Mouse (Mus musculus) skeletal muscle tissue, adult 2 months (tissue): ENCODE results near the gene Frrs1l.

ENCODE experiments used
- DNase-seq: peaks from one replicate; pipeline ENCODE4 v3.0.0-alpha.2; 2012; ENCODE audit warnings: low read depth, low spot score

Gene Frrs1l

DNA sequence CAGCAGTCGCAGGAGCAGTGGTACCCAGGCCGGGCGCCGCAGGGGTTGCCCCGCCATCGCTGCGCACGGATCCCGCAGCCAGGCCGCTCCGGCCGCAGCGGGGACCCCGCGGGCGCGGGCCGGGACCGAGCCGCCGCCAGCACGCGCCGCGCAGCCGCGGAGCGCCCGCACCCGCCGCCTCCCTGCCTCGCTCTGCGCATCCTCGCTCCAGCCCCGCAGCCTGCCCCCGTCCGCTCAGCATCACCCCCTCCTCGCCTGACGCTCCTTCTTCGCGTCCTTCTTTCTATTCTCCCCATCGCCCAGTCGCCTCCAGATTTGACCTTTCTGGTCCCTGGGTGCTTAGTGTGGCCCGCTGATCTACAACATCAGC is at the start of gene Frrs1l:
TSS of gene Frrs1l (minus strand) at position 177 of the 370 bp plus-strand sequence.
- no peak for DNase-seq

DNA sequence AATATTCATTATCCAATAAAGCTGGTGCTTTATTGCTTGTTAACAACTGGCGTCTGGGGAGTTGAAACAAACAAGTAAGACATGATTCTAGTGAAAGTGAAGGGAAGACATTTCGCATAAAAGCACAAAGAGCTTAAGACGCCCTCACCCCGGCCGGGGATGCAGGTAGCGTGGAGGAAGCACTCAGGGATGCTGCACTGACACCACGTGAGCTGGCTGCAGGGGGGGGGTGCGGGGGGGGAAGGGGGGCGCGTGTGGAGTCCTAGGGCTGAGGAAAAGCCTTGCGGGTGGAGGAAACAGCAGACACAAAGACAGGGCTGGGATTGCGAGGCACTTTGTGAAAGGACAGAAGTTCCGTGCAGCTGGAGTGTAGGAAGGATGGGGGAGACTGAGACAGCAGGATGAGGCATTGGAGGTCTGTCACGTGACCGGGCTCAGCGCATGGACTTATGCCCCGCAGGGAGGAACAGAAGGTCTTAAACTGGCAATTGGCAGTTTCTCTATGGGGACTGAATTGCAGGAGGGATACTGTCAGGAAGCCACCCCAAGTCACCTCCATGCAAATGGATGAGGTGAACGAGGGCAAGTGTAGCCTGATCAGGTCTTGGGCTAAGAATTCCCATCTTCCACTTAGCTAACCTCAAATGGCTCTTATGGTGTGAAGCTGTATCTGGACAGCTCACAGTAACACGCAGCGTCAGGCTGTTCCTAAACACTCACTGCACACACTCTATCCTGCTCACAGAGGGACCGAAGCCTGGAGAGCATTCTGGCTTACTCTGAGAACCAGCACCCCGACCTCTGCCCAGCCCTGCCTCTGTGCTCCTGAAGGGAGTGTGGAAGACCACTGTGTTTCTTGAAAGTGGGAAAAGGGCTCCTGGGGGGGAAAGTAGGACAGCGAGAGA is 49.2 kb upstream of the Frrs1l start:
- DNase-seq, result no peak

DNA sequence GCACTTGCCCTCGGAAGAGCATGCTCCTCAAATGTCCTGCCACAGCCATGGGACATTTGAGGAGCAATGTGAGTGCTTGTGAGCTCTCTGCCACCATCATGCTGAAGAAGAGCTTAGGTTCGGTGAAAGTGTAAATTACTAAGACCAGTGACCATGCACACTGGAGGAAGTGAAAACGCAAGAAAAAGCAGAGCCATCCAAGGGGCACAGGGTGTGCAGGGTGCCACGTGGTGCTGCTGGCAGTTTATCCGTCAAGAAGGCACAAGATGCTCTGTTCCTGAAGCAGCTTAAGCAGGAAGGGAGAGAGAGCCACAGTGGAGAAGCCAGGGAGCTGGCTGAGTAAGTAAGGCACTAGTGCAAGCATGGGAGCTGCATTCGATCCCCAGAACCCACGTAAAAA is 47.4 kb upstream of the Frrs1l start:
- DNase-seq, result no peak

DNA sequence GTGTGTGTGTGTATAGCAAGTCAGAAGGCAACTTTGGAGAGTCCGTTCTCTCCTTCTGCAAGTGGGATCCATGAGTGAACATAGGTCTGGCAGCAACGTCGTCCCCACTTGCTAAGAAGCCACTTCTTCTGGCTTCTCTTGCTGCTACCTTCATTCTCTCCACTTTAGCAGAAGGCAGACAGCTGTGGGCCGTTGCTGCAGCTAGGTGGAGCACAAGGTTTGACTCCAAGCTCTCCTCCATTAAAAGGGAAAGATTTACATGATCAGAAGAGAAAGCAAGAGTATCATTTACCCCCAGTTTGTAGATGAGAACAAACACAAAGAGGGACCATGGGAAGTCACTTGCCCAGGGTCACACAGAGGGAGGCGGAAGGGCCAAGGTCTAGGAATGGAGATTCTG is 44.0 kb upstream of the Frrs1l start:
- no peak for DNase-seq

DNA sequence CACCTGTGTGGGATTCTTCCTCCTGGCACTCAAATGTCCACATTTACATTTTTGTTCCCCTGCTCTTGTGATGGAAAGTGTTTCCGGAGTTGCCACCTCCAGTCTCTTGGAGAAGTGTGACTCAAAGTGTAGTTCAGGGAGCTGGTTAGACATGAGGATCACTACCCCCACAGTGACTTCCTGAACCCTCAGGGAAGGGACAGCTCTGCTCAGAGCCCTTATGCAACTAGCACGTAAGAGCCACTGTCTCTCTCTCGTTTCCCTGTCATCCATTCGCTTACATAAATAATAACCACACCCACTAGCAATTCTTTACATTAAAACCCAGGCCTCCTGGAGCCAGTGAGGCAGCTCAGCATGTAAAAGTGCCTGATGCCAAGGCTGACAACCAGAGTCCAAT is 41.2 kb upstream of the Frrs1l start:
- no peak for DNase-seq

DNA sequence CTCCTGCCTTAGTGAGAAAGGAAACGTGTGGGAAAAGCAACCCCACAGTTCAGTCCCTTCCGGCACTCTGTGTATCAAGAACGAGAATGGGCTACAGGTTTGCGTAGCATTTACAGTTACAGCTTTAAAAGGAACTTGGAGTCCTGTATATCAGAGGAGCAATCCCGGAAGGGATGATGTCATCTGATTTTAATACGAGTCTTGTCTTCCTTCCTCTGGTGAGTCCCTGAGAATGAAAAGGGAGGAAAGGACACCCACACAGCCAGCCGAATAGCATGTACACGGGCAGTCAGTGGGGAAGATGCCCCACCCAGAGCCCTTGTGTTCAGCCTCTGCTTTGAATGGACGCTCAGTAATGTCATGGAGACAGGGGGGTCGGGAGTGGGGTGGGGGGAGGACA is 37.8 kb upstream of the Frrs1l start:
- DNase-seq, result no peak

DNA sequence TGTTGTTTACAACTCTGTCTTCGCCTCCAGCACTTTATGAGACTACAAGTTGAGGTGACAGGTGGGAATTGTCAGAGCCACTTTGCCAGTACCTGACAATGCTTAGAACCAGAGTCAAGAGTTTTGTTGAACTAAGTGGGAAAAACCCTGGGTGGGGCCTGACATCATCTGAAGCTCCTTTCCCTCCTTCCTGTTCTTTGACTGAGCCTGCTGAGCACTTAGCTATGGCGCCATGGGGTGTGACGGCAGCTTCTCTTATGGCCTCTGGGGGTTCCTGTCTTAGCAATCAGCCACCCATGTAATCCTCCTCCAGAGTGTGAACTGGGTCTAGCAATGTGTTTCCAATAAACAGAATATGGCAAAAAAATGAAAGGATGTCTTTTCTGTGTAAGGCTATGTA is 33.3 kb upstream of the Frrs1l start:
- DNase-seq, result no peak

DNA sequence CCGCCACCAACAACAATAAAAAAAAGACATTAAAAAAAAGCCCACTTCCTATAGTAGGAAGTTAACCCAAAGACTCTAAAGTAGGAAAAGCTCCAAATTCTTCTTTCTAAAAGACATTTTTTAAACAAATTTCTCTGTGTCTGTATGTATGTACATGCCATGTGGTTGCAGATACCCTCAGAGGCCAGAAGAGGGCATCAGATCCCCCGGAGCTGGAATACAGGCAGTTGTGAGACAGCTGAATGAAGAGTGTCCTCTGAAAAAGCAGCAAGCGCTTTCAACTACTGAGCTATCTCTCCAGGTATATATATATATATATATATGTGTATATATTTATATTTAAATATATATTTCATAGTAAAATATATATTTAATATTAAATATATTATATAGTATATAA is 31.1 kb upstream of the Frrs1l start:
- DNase-seq, result no peak

DNA sequence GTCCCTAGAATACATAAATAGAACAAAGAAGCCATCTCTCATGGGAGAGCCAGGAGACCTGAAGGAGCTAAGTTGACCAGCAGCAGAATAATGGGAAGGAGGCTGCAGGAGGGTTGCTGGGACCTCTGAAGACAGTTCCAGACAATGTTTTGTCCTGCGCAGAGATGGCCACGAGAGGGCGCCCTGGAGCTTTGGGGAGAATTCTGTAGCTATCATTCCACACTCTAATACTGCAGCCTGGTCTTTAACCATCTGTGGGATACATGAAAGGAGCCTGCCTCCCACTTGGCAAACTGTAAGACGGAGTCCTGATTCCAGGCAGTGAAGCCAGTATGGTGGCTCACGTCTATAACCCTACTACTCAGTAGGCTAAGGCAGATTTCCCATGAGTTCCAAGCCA is 27.0 kb upstream of the Frrs1l start:
- DNase-seq, result peak; percentile 34

DNA sequence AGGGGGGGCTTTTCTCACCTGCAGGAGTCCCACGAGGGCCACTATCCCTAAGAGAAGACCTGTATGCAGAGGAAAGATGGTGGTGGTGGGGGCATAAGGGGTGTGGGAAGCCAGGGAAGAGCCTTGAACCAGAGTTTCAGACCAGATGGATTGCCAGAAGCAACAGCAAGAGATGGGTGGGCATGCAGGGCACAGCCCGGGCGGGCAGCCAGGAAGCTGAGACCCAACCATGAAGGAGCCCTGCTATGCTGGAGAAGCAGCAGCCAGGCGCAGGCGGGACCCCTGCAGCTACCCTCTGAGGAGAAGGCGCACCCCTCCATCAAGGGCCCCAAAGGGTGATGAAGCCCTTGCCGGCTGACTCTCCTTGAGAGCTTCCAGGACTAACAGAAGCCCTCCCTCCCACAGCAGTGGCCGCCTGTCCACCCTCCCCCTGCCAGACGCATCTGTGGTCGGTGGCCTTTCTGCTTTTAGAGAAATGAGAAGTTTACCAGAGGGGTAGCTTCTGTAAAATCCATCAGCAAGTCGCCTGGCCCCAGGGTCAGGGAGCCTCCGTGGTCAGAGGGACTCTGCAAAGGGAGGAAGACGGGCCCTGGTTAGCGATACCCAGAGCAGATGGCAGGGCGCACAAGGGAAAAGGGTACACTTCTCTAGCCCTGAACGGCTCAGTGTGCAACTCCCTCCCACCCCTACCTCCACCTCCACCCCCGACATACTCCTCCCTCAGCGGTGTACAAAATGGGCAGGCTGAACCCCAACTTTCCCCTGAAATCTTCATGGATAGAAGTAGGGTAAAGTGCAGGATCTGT is 26.4 kb upstream of the Frrs1l start:
- DNase-seq, result no peak

DNA sequence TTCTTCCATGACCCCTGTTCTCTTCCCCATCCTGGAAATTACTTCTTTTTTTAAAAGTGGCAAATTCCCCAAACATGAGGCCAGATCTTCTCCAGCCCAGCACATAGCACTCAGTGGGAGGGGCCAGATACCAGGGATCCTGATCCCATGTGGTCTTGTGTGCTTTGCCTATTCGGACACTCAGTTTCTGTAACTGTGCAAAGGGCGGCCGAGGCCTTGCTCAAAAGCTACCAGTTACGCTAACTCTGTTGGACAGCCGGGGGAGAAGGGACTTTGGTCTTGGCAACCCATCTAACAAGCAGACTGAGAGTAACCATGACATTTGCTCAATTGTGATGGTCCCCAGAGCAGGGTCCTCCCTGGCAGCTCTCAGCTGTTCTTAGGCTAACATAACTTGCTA is 24.8 kb upstream of the Frrs1l start:
- no peak for DNase-seq

DNA sequence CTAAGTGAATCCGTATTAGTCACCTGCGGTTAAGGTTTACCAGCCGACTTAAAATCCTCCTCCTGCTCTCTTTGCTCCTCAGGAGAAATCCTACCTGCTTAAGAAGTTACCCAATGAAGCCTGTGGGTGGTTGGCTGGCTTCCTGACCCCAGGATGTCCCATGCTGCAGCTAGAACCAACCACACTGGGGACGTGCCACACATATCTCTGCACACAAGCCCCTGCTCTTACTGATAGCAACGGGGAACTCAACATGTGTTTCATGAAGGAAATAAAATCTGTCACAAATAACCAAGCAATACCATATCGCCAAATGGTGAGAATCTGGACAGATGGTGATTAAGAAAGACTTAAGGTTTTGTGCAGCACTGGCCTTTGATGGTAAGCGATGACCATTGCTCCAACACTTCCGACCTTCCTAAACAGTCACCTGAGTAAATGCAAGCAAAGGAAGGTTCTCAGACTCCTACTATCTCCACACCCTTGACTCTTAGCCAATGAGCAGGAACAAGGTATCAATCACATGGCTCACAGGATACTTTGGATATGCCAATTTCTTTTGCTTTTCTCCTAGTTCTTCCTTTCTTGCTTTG is 21.4 kb upstream of the Frrs1l start:
- no peak for DNase-seq

DNA sequence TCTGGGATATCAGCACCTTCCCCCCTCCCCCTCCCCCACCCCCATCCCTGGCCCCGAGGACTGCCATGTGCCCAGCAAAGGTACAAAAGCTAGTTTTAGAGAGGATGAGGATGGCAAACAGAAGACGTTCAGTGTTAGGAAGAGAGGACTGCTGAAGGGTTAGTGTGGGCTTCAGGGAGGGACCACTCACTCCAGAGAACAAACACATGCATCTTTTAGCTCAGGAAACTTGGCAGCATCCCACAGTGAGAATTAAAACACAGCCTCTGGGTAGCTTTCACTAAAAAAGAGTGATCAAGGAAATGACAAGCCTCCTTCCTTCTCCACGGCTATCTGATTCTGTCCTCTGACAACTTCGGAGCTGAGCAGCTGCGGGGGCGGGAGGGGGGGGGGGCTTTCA is 20.7 kb upstream of the Frrs1l start:
- DNase-seq, result no peak

DNA sequence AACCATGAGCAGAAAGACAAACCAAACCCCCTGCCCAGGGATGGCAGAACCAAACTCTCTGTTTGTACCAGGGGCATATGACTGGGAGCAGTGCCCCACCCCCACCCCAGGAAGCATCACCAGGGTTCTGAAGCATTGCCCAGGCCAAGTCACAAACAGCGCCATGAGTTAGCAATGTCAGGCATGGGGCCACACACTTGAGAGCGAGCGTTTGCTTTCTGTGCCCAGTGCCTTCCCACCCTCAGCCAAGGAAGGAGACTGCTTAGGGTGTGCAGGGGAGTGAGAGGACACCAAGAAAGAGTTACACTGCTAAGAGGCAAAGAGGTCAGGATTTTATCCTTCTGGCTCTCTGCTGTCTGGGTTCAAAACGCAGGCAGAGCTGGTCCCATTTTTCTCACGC is 20.2 kb upstream of the Frrs1l start:
- DNase-seq, result no peak

DNA sequence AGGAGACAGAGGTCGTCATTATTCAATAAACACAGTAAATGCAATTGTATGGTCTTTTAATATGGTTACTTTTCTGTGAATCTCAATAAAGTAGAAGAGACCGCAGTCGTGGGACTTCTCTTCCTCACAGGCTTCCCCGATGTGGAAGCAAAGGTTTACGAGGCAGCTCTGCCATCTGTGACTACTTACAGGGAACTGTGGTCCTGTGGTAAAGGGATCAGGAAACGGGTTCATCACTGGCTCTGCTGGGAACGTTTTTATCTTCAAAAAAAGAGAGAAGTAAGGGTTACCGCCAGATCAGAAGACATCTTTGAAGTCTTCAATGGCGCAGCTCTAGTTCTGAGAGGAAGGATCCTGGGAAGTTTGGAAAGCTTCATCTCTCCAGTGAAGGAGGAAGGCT is 17.5 kb upstream of the Frrs1l start:
- no peak for DNase-seq

DNA sequence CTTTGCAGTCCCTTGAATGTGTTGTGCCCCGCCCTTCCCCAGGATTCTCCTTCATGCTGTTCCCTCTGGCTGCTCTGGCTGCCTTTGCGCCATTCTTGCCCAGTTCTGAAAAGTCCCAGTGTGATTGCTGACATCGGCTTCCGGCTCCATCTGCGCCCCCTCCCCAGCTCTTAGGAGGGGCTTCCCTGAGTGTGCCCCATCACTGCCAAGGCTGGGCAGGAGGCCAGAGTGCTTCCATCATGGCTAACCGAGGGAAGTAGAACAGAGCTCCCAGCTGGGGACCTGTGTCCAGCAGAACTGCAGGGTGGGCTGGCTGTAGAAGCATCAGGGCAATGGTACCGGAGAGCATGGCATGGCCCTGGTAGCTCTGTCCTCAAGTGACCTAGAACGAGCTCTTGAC is 14.8 kb upstream of the Frrs1l start:
- DNase-seq, result no peak

DNA sequence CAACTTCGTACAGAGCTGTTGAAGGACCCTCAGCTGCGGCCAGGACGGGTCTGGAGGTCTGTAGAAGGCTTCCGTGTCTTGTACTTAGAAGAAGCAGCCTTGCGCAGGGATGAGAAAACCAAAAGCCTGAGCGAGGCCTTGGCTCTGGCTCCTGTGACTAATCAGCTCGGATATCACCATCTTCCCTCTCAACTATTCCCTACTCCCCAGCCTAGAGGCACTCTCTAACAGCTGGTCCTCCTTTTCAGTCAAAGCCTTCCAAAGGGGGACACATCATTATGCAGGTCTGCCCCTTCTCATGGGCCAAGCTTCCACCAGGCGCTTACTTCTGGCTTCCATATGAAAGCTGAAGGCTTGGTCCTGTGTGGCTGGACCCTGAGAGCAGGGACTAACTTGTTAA is 13.7 kb upstream of the Frrs1l start:
- DNase-seq, result no peak

DNA sequence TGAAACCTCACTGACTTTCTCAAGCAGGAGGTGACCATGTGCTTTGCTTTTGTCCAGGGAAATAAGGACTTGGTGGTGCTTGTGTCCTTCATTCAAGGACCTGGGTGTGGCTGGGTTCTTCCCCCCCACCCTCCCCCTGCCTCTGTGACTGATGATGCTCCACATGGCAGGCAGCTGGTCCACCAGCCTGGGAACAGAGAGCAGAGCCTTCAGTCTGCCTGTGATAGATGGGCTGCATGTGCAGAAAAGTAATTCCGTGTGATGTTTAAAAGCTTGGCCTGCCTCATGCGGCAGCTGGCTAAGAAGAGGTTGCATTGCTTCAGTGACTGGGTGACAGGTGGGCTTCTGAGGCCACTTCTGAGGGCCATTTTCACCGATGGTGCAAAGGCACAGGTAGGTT is 12.6 kb upstream of the Frrs1l start:
- DNase-seq, result no peak

DNA sequence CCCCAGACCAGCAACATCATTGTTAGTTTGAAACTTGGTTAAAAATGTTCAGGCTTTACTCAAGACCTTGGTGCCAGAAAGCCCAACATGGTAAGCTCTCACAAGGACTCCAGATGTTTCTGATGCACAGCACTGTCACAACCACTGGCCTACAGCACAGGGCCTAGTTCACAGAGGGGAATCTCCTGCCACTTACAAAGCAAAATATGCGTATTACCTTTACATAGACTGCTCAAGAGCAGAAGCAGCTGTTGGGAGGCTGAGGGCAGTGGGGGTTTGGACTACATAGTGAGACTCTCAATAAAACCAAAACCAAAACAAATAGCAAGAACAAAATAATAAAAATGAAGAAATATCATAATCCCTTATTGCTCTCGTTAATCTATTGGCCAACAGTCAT is 11.2 kb upstream of the Frrs1l start:
- no peak for DNase-seq

DNA sequence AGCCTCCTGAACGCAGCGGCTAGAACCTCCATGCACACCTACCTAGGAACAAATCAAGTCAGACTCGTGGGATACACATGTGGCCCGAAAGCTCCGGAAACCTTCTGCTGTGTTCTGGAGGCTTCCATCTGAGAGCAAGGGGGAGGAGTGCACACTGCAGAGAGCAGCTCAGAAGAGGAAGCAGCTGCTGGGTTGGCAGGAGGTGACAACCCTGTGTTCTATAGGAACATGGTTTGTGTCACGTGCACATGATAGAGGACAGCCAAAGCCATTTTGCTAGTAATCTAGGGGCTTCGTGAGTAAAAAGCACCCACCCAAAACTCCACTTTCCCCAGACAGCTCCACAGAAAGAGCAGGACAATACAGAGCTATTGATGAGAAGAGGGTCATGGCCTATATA is 3.1 kb upstream of the Frrs1l start:
- DNase-seq, result no peak

DNA sequence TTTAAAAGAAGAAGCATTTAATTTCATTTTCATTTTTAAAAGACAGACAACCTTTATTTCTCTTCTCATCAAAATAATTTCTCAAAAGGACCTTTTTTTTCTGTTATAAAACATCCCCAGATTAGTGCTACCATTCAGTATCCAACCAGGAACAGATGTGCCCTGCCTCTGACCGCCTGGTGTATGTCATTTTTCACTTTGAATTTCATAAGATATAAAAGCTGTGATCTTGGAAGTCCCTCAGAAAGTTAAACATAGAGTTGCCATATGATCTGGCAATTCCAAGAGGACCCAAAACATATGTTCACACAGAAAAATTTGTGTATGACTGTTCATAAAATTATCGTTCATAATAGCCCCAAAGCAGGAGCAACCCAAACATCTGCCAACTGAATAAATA is 1.8 kb upstream of the Frrs1l start:
- no peak for DNase-seq

DNA sequence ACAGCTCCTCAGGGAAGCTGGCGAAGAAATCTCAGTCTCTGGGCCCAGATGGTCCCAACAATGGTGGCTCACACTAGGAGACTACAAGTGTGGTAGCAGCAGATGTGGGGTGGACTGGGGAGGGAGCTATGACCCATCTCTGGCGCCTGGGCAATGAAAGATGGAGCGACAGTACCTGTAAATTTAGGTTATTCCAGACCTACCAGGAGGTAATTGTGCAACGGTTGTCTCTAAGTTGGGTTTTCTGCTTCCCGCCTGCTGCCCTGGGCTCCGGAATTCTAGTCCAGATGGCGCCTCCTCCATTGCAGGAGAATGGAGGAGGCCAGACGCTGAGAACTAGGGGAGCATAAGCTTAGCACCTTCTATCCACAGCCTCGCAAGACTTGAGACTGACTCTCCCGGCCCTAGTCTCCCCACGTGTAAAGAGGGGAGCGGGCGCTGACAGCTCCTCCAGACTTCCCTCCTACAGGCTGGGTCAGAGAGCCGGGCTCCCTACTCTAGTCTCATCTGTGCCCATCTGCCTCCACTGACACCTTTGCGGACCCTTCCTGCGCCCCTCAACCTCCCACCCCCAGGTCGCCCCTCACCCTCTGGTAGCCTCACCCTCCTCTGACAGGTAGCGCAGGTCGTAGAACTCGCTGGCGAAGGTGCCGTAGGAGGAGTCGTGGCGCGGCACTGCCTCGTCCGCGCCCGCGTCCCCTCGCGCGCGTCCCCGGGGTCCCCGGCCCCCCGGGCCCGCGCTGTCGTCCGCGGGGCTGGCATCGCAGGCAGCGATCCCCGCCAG is 568 bp downstream of the Frrs1l start:
- DNase-seq, result no peak
